Mouse (Mus musculus) adrenal gland, postnatal 25 days (tissue): ENCODE measurements around the gene Efl1. TPM values are rescaled to one million over a fixed set of nuclear protein-coding genes. Genes with fewer than 3 reads are reported as not detected.
"Not testable (repeated sequence)": the region's sequence is repeated elsewhere in the genome, so short reads cannot be mapped to it uniquely, and the experiment has no call there.

Experiments
- DNase-seq: peaks from one replicate; pipeline ENCODE4 v3.0.0; 2021; ENCODE audit warnings: mixed read lengths
- total RNA-seq: library from RNA; stranded (reverse); gene quantifications from 2 replicates; pipeline ENCODE4 v1.2.3, GENCODE M21; 2021

The Efl1 gene
- total RNA-seq, 1 experiment from 2014 or later: 22.4 TPM

GRCm38 (mm10) chr7:82720501-82720900 lies 72.1 kb downstream of the Efl1 start:
- no peak for DNase-seq

GRCm38 (mm10) chr7:82720906-82721305 lies 72.5 kb downstream of the Efl1 start:
- no peak for DNase-seq

GRCm38 (mm10) chr7:82722486-82723123 lies 74.2 kb downstream of the Efl1 start:
- DNase-seq: no peak

- no peak for DNase-seq
Observed at GRCm38 (mm10) chr7:82723151-82723871, 74.9 kb downstream of the Efl1 start.

GRCm38 (mm10) chr7:82724491-82724890 lies 76.1 kb downstream of the Efl1 start:
- DNase-seq: no peak

GRCm38 (mm10) chr7:82725006-82725636 lies 76.7 kb downstream of the Efl1 start:
- DNase-seq: no peak

GRCm38 (mm10) chr7:82725741-82726450 lies 77.5 kb downstream of the Efl1 start:
- DNase-seq: no peak

GRCm38 (mm10) chr7:82727066-82727465 lies 78.7 kb downstream of the Efl1 start:
- no peak for DNase-seq

- DNase-seq: not testable (repeated sequence)
Observed at GRCm38 (mm10) chr7:82729009-82729408, 80.6 kb downstream of the Efl1 start.

- DNase-seq: no peak
Observed at GRCm38 (mm10) chr7:82733118-82733517, 84.7 kb downstream of the Efl1 start.

GRCm38 (mm10) chr7:82733995-82734394 lies 85.6 kb downstream of the Efl1 start:
- DNase-seq: no peak

GRCm38 (mm10) chr7:82734748-82735600 lies 86.6 kb downstream of the Efl1 start:
- no peak for DNase-seq

GRCm38 (mm10) chr7:82743116-82743765 lies 94.8 kb downstream of the Efl1 start:
- peak; percentile 27 for DNase-seq

GRCm38 (mm10) chr7:82744167-82744715 lies 95.8 kb downstream of the Efl1 start:
- no peak for DNase-seq

GRCm38 (mm10) chr7:82748812-82749211 lies 100.4 kb downstream of the Efl1 start:
- no peak for DNase-seq

GRCm38 (mm10) chr7:82749239-82749638 lies 100.8 kb downstream of the Efl1 start:
- DNase-seq: no peak

- peak; percentile 28 for DNase-seq
Observed at GRCm38 (mm10) chr7:82752171-82753085, 104.0 kb downstream of the Efl1 start.

- DNase-seq: no peak
Observed at GRCm38 (mm10) chr7:82755602-82756155, 107.3 kb downstream of the Efl1 start.

GRCm38 (mm10) chr7:82758521-82758920 lies 110.1 kb downstream of the Efl1 start:
- DNase-seq: no peak
